Mouse (Mus musculus): ENCODE measurements at regions not wholly inside any gene's neighbourhood (a gene's known extent, or its start where the extent isn't known, plus 50 kb on each side); places are given as distances from the start of the nearest gene placed in this dataset.

DNA sequence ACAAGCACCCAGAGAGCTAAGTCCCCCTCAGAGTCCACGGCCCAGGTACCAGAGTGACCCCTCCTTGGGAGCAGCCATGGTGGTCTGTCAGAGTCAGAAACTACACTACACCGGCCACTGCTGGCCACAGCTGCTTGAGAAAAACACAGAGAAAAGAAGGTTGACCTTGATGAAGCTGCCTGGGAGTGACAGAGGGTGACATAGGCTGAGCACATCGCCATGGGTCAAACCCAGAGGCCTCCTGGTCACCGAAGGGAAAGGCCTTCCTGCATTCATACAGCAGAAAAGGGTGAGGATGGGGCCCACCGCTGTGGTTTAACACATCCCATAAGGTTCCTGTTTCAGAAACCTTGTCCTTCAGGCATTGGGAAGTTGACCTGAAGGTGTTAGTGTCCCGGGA lies 153.0 kb downstream of the Setd4 start:
- Histone ChIP-seq H3K4me1 (ENCODE audit: control insufficient read depth, low read depth, low read length) (no peaks in the 10 kb centered on the region), H3K4me2 (ENCODE audit: low read depth, low read length) (no peak overlapping the region), H3K36me3 (ENCODE audit: control insufficient read depth, insufficient read depth) (no peaks in the 10 kb centered on the region), H3K9ac (ENCODE audit: low read depth, low read length) (no peak overlapping the region), H3K9me3 (replicated peaks; ENCODE audit: control insufficient read depth, low read length) (no peaks in the 10 kb centered on the region), H3K4me3 (ENCODE audit: low read depth, low read length) (no peak overlapping the region), H3K27me3 (ENCODE audit: control insufficient read depth, insufficient read depth, low read depth, low read length) (0 out of 2 replicates have a peak, but pooled peaks cover 3% of the 10 kb centered on the region), H3K27ac (ENCODE audit: low read length) (no peak overlapping the region)
- ATAC-seq (ENCODE audit: low read depth), result no peak
- 53% methylated on average over 6 of the region's 6 CpGs for WGBS (ENCODE audit: insufficient replicate concordance)

DNA sequence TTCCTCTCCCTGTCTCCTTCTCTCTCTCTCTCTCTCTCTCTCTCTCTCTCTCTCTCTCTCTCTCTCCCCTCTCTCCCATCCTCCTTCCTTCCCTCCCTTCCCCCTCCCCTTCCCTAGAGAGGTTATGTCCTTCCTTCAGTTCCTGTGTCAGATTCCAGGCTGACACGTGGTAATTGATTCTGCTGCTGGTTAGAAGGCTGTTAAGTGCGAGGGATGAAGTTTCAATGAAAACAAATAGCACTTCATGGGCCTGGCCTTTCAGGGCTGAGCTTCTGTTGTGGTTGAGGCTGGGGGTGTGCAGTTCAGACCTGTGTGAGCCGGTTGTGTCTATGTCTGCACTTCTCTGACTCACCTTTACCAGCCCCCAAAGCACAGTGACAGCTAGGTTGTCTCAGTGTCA lies 153.9 kb downstream of the Setd4 start:
- Histone ChIP-seq H3K27ac (ENCODE audit: low read length) (no peak overlapping the region), H3K9me3 (replicated peaks; ENCODE audit: control insufficient read depth, low read length) (no peaks in the 10 kb centered on the region), H3K27me3 (ENCODE audit: control insufficient read depth, insufficient read depth, low read depth, low read length) (0 out of 2 replicates have a peak, but pooled peaks cover 3% of the 10 kb centered on the region), H3K4me1 (ENCODE audit: control insufficient read depth, low read depth, low read length) (no peaks in the 10 kb centered on the region), H3K9ac (ENCODE audit: low read depth, low read length) (no peak overlapping the region), H3K36me3 (ENCODE audit: control insufficient read depth, insufficient read depth) (no peaks in the 10 kb centered on the region), H3K4me3 (ENCODE audit: low read depth, low read length) (no peak overlapping the region), H3K4me2 (ENCODE audit: low read depth, low read length) (no peak overlapping the region)
- no peak for ATAC-seq (ENCODE audit: low read depth)
- 32% methylated on average over 3 of the region's 3 CpGs for WGBS (ENCODE audit: insufficient replicate concordance)

DNA sequence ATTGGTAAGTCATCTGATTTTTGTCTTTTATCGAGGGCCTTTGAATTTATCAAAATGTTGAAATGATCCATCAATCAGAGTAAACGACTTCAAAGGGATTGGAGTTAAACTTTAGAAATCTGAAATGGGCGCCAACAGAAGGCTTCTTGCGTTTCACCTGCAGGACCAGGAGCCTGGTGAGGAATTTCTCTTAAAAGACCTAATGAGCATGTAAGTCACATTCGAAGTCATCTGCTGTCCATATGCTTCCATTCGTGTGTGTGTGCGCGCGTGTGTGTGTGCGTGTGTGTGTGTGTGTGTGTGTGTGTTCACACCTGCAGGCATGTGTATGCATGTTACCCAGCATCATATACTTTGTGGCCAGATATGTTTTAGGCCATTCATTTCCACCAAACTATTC lies 155.7 kb downstream of the Setd4 start:
- no peak overlapping the region for H3K4me2 ChIP-seq (ENCODE audit: low read depth, low read length)
- H3K4me1 ChIP-seq (ENCODE audit: control insufficient read depth, low read depth, low read length), result no peaks in the 10 kb centered on the region
- no peaks in the 10 kb centered on the region for H3K36me3 ChIP-seq (ENCODE audit: control insufficient read depth, insufficient read depth)
- ATAC-seq (ENCODE audit: low read depth), result no peak
- no peak overlapping the region for H3K27ac ChIP-seq (ENCODE audit: low read length)
- no peak overlapping the region for H3K9ac ChIP-seq (ENCODE audit: low read depth, low read length)
- no peak overlapping the region for H3K4me3 ChIP-seq (ENCODE audit: low read depth, low read length)
- H3K9me3 ChIP-seq (replicated peaks; ENCODE audit: control insufficient read depth, low read length), result no peaks in the 10 kb centered on the region; the same call in 1 of the 2 replicates
- 76% methylated on average over 10 of the region's 10 CpGs for WGBS (ENCODE audit: insufficient replicate concordance)
- no peaks in the 10 kb centered on the region for H3K27me3 ChIP-seq (ENCODE audit: control insufficient read depth, insufficient read depth, low read depth, low read length)

DNA sequence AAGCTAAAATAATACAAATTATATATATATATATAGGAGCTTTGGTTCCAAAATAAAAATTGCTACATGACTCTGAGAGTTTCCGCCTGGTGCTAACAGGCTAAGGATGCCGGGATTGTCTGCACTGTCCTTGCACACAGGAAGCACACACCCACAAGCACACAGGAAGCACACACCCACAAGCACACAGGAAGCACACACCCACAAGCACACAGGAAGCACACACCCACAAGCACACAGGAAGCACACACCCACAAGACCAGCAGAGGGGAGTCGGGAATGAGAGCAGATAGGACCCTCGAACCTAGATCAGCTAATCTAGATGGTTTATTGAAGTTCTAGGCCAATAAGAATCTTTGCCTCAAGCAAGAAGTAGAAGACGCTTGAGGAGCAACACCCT lies 156.9 kb downstream of the Setd4 start:
- H3K9me3 ChIP-seq (replicated peaks; ENCODE audit: control insufficient read depth, low read length), result no peaks in the 10 kb centered on the region; the same call in 1 of the 2 replicates
- no peak overlapping the region for H3K4me2 ChIP-seq (ENCODE audit: low read depth, low read length)
- no peak overlapping the region for H3K4me3 ChIP-seq (ENCODE audit: low read depth, low read length)
- no peak for ATAC-seq (ENCODE audit: low read depth)
- H3K9ac ChIP-seq (ENCODE audit: low read depth, low read length), result no peak overlapping the region
- H3K27me3 ChIP-seq (ENCODE audit: control insufficient read depth, insufficient read depth, low read depth, low read length), result no peaks in the 10 kb centered on the region
- 47% methylated on average over 5 of the region's 5 CpGs for WGBS (ENCODE audit: insufficient replicate concordance)
- no peaks in the 10 kb centered on the region for H3K36me3 ChIP-seq (ENCODE audit: control insufficient read depth, insufficient read depth)
- H3K4me1 ChIP-seq (ENCODE audit: control insufficient read depth, low read depth, low read length), result no peaks in the 10 kb centered on the region
- H3K27ac ChIP-seq (ENCODE audit: low read length), result no peak overlapping the region

DNA sequence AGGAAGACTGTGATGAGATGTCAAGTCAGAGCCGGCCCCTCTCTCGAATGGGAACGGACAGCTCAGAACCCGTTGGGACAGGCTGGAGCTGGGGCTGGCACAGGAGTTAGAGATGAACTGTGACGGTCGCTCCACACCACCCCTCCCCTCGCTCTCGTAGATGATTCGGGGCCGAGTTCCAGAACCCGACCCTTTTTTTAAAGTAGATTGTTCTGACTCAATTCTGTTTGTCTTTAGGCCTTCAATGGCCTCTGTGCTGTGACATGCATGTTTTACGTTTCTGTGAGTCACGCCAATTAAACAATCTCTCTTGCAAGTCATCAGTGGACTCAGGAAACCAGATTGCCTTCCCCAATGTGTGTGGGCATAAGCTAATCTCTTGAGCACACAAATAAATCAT lies 157.7 kb downstream of the Setd4 start:
- Histone ChIP-seq H3K36me3 (ENCODE audit: control insufficient read depth, insufficient read depth) (no peaks in the 10 kb centered on the region), H3K4me1 (ENCODE audit: control insufficient read depth, low read depth, low read length) (no peaks in the 10 kb centered on the region), H3K9ac (ENCODE audit: low read depth, low read length) (no peak overlapping the region), H3K4me2 (ENCODE audit: low read depth, low read length) (no peak overlapping the region), H3K9me3 (replicated peaks; ENCODE audit: control insufficient read depth, low read length) (no peaks in the 10 kb centered on the region; the same call in 1 of the 2 replicates), H3K27ac (ENCODE audit: low read length) (no peak overlapping the region), H3K4me3 (ENCODE audit: low read depth, low read length) (no peak overlapping the region), H3K27me3 (ENCODE audit: control insufficient read depth, insufficient read depth, low read depth, low read length) (no peaks in the 10 kb centered on the region)
- ATAC-seq (ENCODE audit: low read depth), result no peak
- 68% methylated on average over 13 of the region's 13 CpGs for WGBS (ENCODE audit: insufficient replicate concordance)

DNA sequence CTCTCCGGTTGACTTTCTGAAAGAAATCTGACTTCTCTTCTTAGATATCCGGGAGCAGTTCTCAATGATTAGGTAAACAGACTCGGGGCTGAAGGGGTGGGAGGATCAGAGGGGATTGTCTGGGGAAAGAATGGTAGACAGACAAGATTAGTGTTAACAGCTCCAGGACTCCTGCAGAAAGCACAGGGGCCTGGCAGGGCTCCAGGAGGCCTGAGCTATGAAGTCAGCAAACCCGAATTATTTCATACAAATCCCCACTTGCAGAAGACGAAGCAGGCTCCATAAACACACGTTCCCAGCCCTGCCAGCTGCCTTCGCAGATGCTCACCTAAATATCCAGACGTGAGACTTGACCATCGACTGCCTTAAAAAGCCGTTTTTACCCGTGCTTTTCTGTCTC lies 161.0 kb downstream of the Setd4 start:
- 52% methylated on average over 11 of the region's 11 CpGs for WGBS (ENCODE audit: insufficient replicate concordance)
- H3K27ac ChIP-seq (ENCODE audit: low read length), result no peak overlapping the region
- peaks cover 2% of the 10 kb centered on the region for H3K27me3 ChIP-seq (ENCODE audit: control insufficient read depth, insufficient read depth, low read depth, low read length)
- H3K36me3 ChIP-seq (ENCODE audit: control insufficient read depth, insufficient read depth), result no peaks in the 10 kb centered on the region
- H3K9ac ChIP-seq (ENCODE audit: low read depth, low read length), result no peak overlapping the region
- no peaks in the 10 kb centered on the region; the same call in 1 of the 2 replicates for H3K9me3 ChIP-seq (replicated peaks; ENCODE audit: control insufficient read depth, low read length)
- H3K4me3 ChIP-seq (ENCODE audit: low read depth, low read length), result no peak overlapping the region
- H3K4me1 ChIP-seq (ENCODE audit: control insufficient read depth, low read depth, low read length), result no peaks in the 10 kb centered on the region
- ATAC-seq (ENCODE audit: low read depth), result no peak
- no peak overlapping the region for H3K4me2 ChIP-seq (ENCODE audit: low read depth, low read length)

DNA sequence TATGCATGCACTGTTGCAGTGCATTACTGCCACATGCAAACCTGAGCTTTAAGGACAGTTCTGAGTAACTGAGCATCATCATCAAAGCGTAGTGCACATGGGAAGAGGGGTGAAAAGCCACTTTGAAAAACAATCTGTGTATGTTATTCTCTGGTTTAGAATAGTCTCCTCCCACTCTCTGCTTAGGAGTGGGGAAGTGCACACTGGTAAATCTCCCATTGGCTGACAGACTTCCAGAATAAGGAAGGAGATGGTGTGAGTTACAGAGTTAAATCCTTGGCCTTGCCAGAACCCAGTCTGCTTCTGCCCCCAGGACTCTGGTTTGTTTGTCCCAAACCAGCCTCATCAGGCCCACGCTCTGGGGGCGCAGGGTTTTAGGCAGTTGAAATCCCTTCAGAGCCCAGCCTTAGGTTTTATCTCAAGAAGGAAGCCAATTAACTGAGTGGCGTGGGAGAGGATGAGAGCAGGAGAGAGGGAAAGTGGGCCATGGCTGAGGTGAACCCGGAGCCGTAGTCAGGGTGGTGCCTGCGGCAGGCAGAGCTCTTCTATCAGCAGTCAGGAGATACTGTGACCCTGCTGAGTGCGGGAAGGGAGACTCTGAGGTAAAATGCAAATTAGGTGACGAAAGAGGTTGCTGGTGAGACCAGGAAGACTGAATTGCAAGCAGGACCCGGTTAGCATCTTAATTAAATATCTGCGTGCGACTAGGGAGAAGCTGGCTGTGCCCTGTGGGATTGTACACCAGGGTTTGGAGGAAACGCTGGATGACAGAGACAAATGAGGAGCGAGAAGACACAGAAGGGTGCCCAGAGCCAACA lies 166.0 kb downstream of the Setd4 start:
- Histone ChIP-seq H3K9me3 (replicated peaks; ENCODE audit: control insufficient read depth, low read length) (no peaks in the 10 kb centered on the region), H3K4me2 (ENCODE audit: low read depth, low read length) (no peak overlapping the region), H3K9ac (ENCODE audit: low read depth, low read length) (no peak overlapping the region), H3K27me3 (ENCODE audit: control insufficient read depth, insufficient read depth, low read depth, low read length) (peaks cover 9% of the 10 kb centered on the region), H3K4me1 (ENCODE audit: control insufficient read depth, low read depth, low read length) (no peaks in the 10 kb centered on the region), H3K36me3 (ENCODE audit: control insufficient read depth, insufficient read depth) (no peaks in the 10 kb centered on the region), H3K4me3 (ENCODE audit: low read depth, low read length) (no peak overlapping the region), H3K27ac (ENCODE audit: low read length) (no peak overlapping the region)
- no peak for ATAC-seq (ENCODE audit: low read depth)
- WGBS (ENCODE audit: insufficient replicate concordance), result 25% methylated on average over 14 of the region's 14 CpGs

DNA sequence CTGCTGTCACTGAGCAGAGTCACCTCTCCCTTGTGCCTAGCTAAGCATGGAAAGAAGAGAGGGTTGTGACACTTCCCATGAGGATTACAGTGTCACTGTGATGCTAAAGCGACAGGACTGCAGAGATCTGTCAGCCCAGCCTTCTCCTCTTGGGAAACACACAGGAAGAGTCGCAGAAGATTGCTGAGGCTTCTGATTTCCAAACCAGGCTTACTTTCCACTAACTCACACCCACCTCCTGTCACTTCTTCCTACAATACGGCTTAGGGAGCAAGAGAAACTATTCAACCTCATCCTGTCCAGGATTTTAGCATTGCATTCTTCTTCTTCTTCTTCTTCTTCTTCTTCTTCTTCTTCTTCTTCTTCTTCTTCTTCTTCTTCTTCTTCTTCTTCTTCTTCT lies 167.1 kb downstream of the Setd4 start:
- no peaks in the 10 kb centered on the region for H3K36me3 ChIP-seq (ENCODE audit: control insufficient read depth, insufficient read depth)
- H3K9ac ChIP-seq (ENCODE audit: low read depth, low read length), result no peak overlapping the region
- H3K9me3 ChIP-seq (replicated peaks; ENCODE audit: control insufficient read depth, low read length), result no peaks in the 10 kb centered on the region
- no peak for ATAC-seq (ENCODE audit: low read depth)
- WGBS (ENCODE audit: insufficient replicate concordance), result 20% methylated on average over 3 of the region's 3 CpGs
- no peaks in the 10 kb centered on the region for H3K4me1 ChIP-seq (ENCODE audit: control insufficient read depth, low read depth, low read length)
- no peak overlapping the region for H3K27ac ChIP-seq (ENCODE audit: low read length)
- peaks cover 9% of the 10 kb centered on the region for H3K27me3 ChIP-seq (ENCODE audit: control insufficient read depth, insufficient read depth, low read depth, low read length)
- H3K4me2 ChIP-seq (ENCODE audit: low read depth, low read length), result no peak overlapping the region
- no peak overlapping the region for H3K4me3 ChIP-seq (ENCODE audit: low read depth, low read length)

DNA sequence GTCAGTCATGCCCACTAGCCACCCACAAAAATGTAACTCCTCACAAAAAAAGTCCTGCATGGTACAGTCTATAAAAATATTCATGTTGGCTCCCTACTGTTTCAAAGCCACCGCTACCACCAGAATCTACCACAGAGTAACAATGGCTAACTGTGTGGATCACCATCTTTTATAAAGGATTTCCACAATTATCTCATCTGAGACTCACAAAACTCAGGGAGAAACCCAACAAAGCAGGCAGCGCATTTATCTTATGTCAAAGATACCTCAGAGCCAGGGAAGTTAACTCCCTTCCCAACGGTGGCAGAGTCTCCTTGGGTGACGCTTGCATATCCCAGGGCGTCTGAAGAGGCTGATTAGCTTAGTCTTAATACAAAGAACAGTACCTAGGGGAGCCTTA lies 172.5 kb downstream of the Setd4 start:
- WGBS (ENCODE audit: insufficient replicate concordance), result 69% methylated on average over 5 of the region's 5 CpGs
- no peaks in the 10 kb centered on the region for H3K9me3 ChIP-seq (replicated peaks; ENCODE audit: control insufficient read depth, low read length)
- ATAC-seq (ENCODE audit: low read depth), result no peak

More for the DNA sequence above, 172.5 kb downstream of the Setd4 start:
- Histone ChIP-seq H3K9ac (ENCODE audit: low read depth, low read length) (no peak overlapping the region), H3K4me3 (ENCODE audit: low read depth, low read length) (no peak overlapping the region), H3K4me1 (ENCODE audit: control insufficient read depth, low read depth, low read length) (no peaks in the 10 kb centered on the region), H3K36me3 (ENCODE audit: control insufficient read depth, insufficient read depth) (no peaks in the 10 kb centered on the region), H3K4me2 (ENCODE audit: low read depth, low read length) (no peak overlapping the region), H3K27me3 (ENCODE audit: control insufficient read depth, insufficient read depth, low read depth, low read length) (peaks cover 2% of the 10 kb centered on the region; the same call in 1 of the 2 replicates), H3K27ac (ENCODE audit: low read length) (no peak overlapping the region)
